Mouse (Mus musculus) B cell, adult 2 months (primary cell): ENCODE data around the gene Setd1b.
A peak's percentile ranks its signal among the peaks of the same experiment; 100 is the strongest.

ENCODE experiments used
- DNase-seq, 2 experiments: peaks; one replicate each; pipeline ENCODE4 v3.0.0; 2022

Setd1b gene

GRCm38 (mm10) chr5:123140694-123141554, 1.1 kb upstream of the Setd1b start:
- peak; percentile 91 to 92 for DNase-seq

GRCm38 (mm10) chr5:123141555-123142160, 335 bp upstream of the Setd1b start:
- peak in 1 of 2 experiments; percentile 52 for DNase-seq

- peak in 1 of 2 experiments; percentile 35 for DNase-seq
These were observed 1.4 kb downstream of the Setd1b start for GRCm38 (mm10) chr5:123143251-123143970.

GRCm38 (mm10) chr5:123143971-123144745, 2.2 kb downstream of the Setd1b start:
- DNase-seq = no peak

- no peak for DNase-seq
These were observed 3.0 kb downstream of the Setd1b start for GRCm38 (mm10) chr5:123144746-123145590.

GRCm38 (mm10) chr5:123146357-123146756, 4.4 kb downstream of the Setd1b start:
- no peak for DNase-seq

GRCm38 (mm10) chr5:123147569-123147968, 5.6 kb downstream of the Setd1b start:
- DNase-seq = no peak

GRCm38 (mm10) chr5:123148073-123148722, 6.2 kb downstream of the Setd1b start:
- no peak for DNase-seq

- peak; percentile 96 to 97 for DNase-seq
These were observed 7.7 kb downstream of the Setd1b start for GRCm38 (mm10) chr5:123149451-123150400.

- peak; percentile 73 to 77 for DNase-seq
These were observed 8.6 kb downstream of the Setd1b start for GRCm38 (mm10) chr5:123150641-123151040.

GRCm38 (mm10) chr5:123151077-123151476, 9.1 kb downstream of the Setd1b start:
- DNase-seq = peak; percentile 81 to 85

GRCm38 (mm10) chr5:123151707-123152362, 9.8 kb downstream of the Setd1b start:
- DNase-seq = no peak

GRCm38 (mm10) chr5:123152901-123153300, 10.9 kb downstream of the Setd1b start:
- DNase-seq = peak in 1 of 2 experiments; percentile 26

- DNase-seq = peak; percentile 83 to 84
These were observed 13.4 kb downstream of the Setd1b start for GRCm38 (mm10) chr5:123155425-123155824.

GRCm38 (mm10) chr5:123156763-123157162, 14.8 kb downstream of the Setd1b start:
- DNase-seq = peak in 1 of 2 experiments; percentile 29

- no peak for DNase-seq
These were observed 16.0 kb downstream of the Setd1b start for GRCm38 (mm10) chr5:123157972-123158371.

- DNase-seq = no peak
These were observed 17.5 kb downstream of the Setd1b start for GRCm38 (mm10) chr5:123159446-123159845.

GRCm38 (mm10) chr5:123159866-123160265, 17.9 kb downstream of the Setd1b start:
- no peak for DNase-seq

- no peak for DNase-seq
These were observed 18.3 kb downstream of the Setd1b start for GRCm38 (mm10) chr5:123160341-123160740.
